Mouse (Mus musculus): ENCODE measurements around the gene Dnajc28.

DNA sequence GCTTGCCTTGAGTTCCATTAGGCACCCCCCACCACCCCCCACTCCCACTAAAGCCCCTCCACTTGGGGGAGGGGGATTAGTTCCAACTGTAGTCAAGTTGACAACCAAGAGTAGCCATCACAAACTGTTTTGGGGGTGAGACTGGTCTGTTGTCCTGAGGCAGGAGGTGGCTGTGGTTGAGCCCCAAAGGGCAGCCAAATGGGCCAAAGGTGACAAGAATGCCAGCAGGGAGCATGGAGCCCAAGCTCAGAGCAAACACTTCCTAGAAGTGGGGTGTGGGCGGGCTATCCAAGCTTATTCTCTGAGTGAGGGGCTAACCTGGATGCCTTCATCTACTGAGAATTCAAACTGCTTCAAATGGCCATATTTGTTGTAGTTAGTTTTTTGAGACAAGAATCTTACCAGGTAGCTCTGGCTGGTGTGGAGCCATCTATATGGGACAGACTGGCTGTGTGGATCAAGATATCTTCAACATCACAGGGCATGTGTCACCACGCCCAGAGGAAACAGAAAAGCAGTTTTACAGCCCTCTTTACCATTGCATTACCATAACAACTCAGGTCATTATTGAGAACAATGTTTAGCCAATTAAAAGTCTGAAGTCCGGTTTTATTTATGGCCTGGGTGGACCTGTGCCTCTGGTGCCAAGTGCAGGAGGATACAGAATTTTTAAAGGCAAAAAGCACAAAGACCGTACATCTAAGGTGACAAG is 54.1 kb downstream of the Dnajc28 start:
- no peak for TF ChIP-seq CTCF (conservative IDR thresholded peaks at IDR 0.05; ENCODE audit: low read length)
- no peak for TF ChIP-seq POU5F1 (IDR thresholded peaks at IDR 0.05; ENCODE audit: borderline replicate concordance, low read length)
- TF ChIP-seq NANOG (IDR thresholded peaks at IDR 0.05; ENCODE audit: borderline replicate concordance, low read length) = peak; percentile 55; the same call in 1 of the 2 replicates
